Mouse (Mus musculus) leukemia stem cell, adult 10-12 weeks (primary cell): ENCODE data around the gene Kctd17. TPM values are rescaled to one million over a fixed set of nuclear protein-coding genes. Genes with fewer than 3 reads are reported as not detected.

Source experiments
- polyA plus RNA-seq: library from polyadenylated mRNA; stranded (reverse); fragments of >175 nt; gene quantifications from 2 replicates; pipeline ENCODE4 v1.2.3, GENCODE M21; 2012; ENCODE audit warnings: low replicate concordance

The Kctd17 gene
- 71.1 and 80.6 TPM in 2 replicates for polyA plus RNA-seq

GRCm38 (mm10) chr15:78428391-78429138 is at the start of gene Kctd17:
Gene Kctd17 (plus strand): TSS chr15:78428564.

GRCm38 (mm10) chr15:78395478-78395962 is 32.8 kb upstream of the Kctd17 start, which contains the start of gene Tex33:
Gene Tex33 (minus strand): TSS chr15:78395912.

GRCm38 (mm10) chr15:78405517-78406211 is 22.7 kb upstream of the Kctd17 start, which contains the start of gene Tst:
Gene Tst (minus strand): TSS chr15:78405907.

GRCm38 (mm10) chr15:78406293-78406934 is 21.9 kb upstream of the Kctd17 start, which contains the start of gene Mpst:
Gene Mpst (plus strand): TSS chr15:78406416.

GRCm38 (mm10) chr15:78468379-78468937 is 40.1 kb downstream of the Kctd17 start, which contains the start of gene Tmprss6:
Gene Tmprss6 (minus strand): TSS chr15:78468634.

Other genes starting within 250 kb of the Kctd17 start
- gene Pvalb, start 222.2 kb upstream of the Kctd17 start, polyA plus RNA-seq, result not detected in 2 replicates
- 9.5 and 9.8 TPM in 2 replicates for gene Ncf4, start 183.8 kb upstream of the Kctd17 start, polyA plus RNA-seq
- gene Csf2rb2, start 122.8 kb upstream of the Kctd17 start, polyA plus RNA-seq, result 14.7 and 20.1 TPM in 2 replicates
- 26.4 and 33.1 TPM in 2 replicates for gene Csf2rb, start 102.8 kb upstream of the Kctd17 start, polyA plus RNA-seq
- not detected in 2 replicates for gene Tex33, start 32.7 kb upstream of the Kctd17 start, polyA plus RNA-seq
- 7.0 and 16.7 TPM in 2 replicates for gene Tst, start 22.7 kb upstream of the Kctd17 start, polyA plus RNA-seq
- gene Mpst, start 22.1 kb upstream of the Kctd17 start, polyA plus RNA-seq, result 126 and 374 TPM in 2 replicates
- 0.07 TPM in 1 of 2 replicates, not detected in the other for gene Tmprss6, start 40.1 kb downstream of the Kctd17 start, polyA plus RNA-seq
- gene Il2rb, start 66.7 kb downstream of the Kctd17 start, polyA plus RNA-seq, result 14.9 and 21.2 TPM in 2 replicates
- 0.86 and 2.7 TPM in 2 replicates for gene C1qtnf6, start 102.9 kb downstream of the Kctd17 start, polyA plus RNA-seq
- not detected in 2 replicates for gene Sstr3, start 116.1 kb downstream of the Kctd17 start, polyA plus RNA-seq
- gene Rac2, start 144.2 kb downstream of the Kctd17 start, polyA plus RNA-seq, result 69.9 and 406 TPM in 2 replicates
- gene Cyth4, start 168.5 kb downstream of the Kctd17 start, polyA plus RNA-seq, result 15.9 and 22.1 TPM in 2 replicates